Mouse (Mus musculus) cerebellum, adult 2 months (tissue): Measurements from ENCODE around the gene Ormdl2. TPM values are rescaled to one million over a fixed set of nuclear protein-coding genes. Genes with fewer than 3 reads are reported as not detected.
A peak's percentile ranks its signal among the peaks of the same experiment; 100 is the strongest.

ENCODE experiments used
- DNase-seq, 2 experiments: peaks; one replicate each; pipeline ENCODE4 v3.0.0; 2021
- H3K27ac ChIP-seq: fragments of 200-500 bp; 2 replicates; pipeline ENCODE4 v1.5.1; 2012; ENCODE audit warnings: low read length, control low read depth, inconsistent platforms; ENCODE audit not compliant: insufficient read depth
- H3K27me3 ChIP-seq: fragments of 200-500 bp; 2 replicates; pipeline ENCODE4 v1.6.1; 2012; ENCODE audit warnings: inconsistent platforms, mild to moderate bottlenecking, low read length, moderate library complexity; ENCODE audit not compliant: control insufficient read depth, insufficient read depth
- H3K4me1 ChIP-seq: fragments of 200-500 bp; 2 replicates; pipeline ENCODE4 v1.6.1; 2011; ENCODE audit warnings: low read length; ENCODE audit not compliant: control insufficient read depth, insufficient read depth
- H3K4me3 ChIP-seq: fragments of 200-500 bp; replicated peaks from 2 replicates; pipeline ENCODE3; 2011; ENCODE audit warnings: mild to moderate bottlenecking, low read depth, low read length, control low read depth; ENCODE audit not compliant: insufficient read depth
- CTCF ChIP-seq: fragments of 200-500 bp; IDR thresholded peaks from 2 replicates; pipeline ENCODE4 v1.5.1; 2011; ENCODE audit warnings: low read depth, mild to moderate bottlenecking, control low read depth, low read length, moderate library complexity, borderline replicate concordance; ENCODE audit not compliant: insufficient read depth
- POLR2A ChIP-seq: fragments of 200-500 bp; IDR thresholded peaks from 2 replicates; pipeline ENCODE4 v1.6.1; 2011; ENCODE audit warnings: low read length, control low read depth, borderline replicate concordance; ENCODE audit not compliant: insufficient read depth
- whole genome bisulfite sequencing: fragments of 180-500 bp; shearing (Covaris S2); methylation state at CpG from one replicate; pipeline ENCODE4 v1.1.7; 2018; 5-methylcytosine and 5-hydroxymethylcytosine counted together
- polyA plus RNA-seq: library from polyadenylated mRNA; depleted of rRNA; stranded (reverse); fragments of >200 nt; gene quantifications from 2 replicates; pipeline ENCODE4 v1.2.3, GENCODE M21; 2012; rRNA removed

Ormdl2 gene
- 25.7 and 26.0 TPM in 2 replicates for polyA plus RNA-seq

DNA sequence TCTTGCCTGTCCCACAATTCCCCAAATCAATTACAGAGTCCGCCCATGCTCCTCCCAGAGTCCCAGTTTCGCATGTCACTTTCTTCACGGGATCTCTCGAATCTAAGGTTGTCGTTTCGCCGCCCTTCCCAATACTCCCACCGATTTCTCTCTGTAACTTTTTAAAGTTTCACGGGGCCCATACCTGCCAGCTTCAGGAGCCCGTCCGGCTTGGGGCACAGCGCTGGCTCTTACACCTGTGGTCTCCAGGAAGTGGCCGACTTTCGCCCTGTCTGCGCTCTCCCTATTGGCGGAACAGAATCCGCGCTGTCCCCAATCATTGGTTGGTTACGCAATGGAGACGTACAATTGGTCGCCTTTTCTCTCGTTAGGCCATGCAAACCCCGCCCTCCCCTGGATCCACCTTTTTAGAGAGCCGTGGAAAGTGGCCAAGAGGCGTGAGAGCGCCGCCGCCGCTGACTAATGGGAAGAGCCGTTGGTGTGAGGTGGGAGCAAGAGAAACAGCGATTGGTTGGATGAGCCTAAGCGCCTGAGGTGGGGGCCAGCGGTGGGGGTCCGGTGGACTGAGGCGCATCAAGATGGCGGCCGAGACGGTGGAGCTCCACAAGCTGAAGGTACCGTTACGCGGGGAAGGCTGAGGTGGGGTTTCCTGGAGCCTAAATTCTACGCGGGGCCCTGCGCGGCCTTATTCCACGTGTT is at the start of gene Ormdl2:
Gene Ormdl2 (minus strand): TSS at position 288 of the 699 bp plus-strand sequence.
- Histone ChIP-seq H3K4me3 (peak within 1 kb of the TSS; percentile 58), H3K4me1 (no peaks in the 10 kb centered on the region), H3K27ac (no peak within 1 kb of the TSS), H3K27me3 (no peaks in the 10 kb centered on the region)
- WGBS = under 1% methylated on average over 46 of the region's 46 CpGs
- DNase-seq = peak; percentile 99
- TF ChIP-seq POLR2A (peak; percentile 72), CTCF (no peak)

DNA sequence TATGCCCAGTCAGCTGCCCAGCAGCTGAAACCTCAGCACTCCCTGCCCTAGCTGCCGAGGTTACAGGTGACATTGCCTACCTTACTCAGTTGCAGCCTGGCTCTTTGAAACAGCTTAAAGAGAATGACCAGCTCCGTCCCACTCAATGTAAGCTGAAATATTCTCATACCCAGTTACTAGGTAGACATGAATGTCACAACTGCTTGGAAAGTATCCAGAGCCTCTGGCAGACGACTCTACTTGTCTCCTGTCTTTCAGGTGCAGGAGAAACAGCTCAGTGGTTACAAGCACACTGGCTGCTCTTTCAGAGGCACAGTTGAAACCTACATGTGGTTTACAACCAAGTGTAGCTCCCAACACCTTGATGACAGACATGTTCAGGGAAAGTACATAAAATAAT is 48.9 kb upstream of the Ormdl2 start:
- WGBS = 78% methylated on average over 3 of the region's 3 CpGs
- Histone ChIP-seq H3K4me1 (no peaks in the 10 kb centered on the region), H3K4me3 (no peak overlapping the region), H3K27me3 (no peaks in the 10 kb centered on the region), H3K27ac (no peak overlapping the region)
- TF ChIP-seq CTCF (no peak), POLR2A (no peak)
- DNase-seq = no peak

DNA sequence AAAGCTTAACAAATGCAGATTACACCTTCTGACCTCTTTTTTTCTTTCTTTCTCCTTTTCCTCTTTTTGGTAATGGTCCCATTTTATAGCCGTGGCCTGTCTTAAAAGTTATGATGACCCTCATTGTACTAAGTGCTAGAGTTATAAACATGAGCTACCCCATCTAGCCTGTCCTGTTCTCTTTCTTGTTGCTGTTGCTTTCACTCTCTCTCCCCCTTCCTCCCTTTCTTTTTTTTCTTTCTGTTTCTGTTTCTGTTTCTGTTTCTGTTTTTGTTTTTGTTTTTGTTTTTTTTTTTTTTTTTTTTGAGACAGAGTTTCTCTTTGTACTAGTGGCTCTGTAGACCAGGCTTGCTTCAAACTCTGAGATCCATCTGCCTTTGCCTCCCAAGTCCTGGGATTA is 45.1 kb upstream of the Ormdl2 start:
- TF ChIP-seq CTCF (no peak), POLR2A (no peak)
- Histone ChIP-seq H3K27ac (no peak overlapping the region), H3K4me3 (no peak overlapping the region), H3K27me3 (no peaks in the 10 kb centered on the region), H3K4me1 (no peaks in the 10 kb centered on the region)
- WGBS = 94% methylated on average over 1 of the region's 1 CpGs
- DNase-seq = no peak

DNA sequence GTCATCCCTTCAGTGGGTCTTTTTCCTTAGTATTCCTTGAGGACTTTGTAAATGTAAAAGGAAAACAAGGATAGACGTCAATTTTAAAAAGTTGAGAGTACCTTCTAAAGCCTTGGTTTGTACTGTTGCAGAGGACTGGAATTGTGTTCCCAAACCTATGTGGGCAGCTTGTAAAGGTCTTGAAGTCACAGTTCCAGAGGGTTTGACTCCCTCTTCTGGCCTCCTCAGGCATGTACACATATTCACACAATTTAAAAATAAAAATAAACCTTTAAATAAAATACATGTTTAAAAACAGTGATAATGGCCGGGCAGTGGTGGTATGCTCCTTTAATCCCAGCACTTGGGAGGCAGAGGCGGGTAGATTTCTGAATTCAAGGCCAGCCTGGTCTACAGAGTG is 44.6 kb upstream of the Ormdl2 start:
- H3K27ac ChIP-seq = no peak overlapping the region
- no peaks in the 10 kb centered on the region for H3K4me1 ChIP-seq
- no peak overlapping the region for H3K4me3 ChIP-seq
- DNase-seq = no peak
- no peaks in the 10 kb centered on the region for H3K27me3 ChIP-seq
- WGBS = 89% methylated on average over 3 of the region's 3 CpGs
- TF ChIP-seq CTCF (no peak), POLR2A (no peak)

DNA sequence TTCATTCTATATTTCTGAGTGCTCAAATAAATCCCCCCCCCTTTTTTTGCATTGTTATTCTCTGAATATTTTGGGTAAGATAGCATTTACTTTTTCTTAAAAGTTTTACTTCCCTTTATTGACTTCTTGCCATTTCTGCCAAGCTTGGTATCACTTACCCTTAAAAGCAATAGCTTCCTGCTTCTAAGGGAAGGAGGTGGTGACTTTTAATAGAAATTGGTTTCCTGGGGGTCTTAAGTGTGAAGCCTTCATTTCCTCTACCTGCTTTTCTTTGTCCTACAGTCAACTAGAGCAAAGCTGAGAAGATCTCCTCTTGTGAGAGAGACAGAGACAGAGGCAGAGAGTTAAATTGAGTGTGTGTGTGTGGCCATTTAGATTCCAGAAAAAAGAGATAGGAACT is 39.7 kb upstream of the Ormdl2 start:
- Histone ChIP-seq H3K4me3 (no peak overlapping the region), H3K27ac (no peak overlapping the region), H3K4me1 (no peaks in the 10 kb centered on the region), H3K27me3 (no peaks in the 10 kb centered on the region)
- TF ChIP-seq CTCF = no peak
- TF ChIP-seq POLR2A = no peak
- DNase-seq = no peak

DNA sequence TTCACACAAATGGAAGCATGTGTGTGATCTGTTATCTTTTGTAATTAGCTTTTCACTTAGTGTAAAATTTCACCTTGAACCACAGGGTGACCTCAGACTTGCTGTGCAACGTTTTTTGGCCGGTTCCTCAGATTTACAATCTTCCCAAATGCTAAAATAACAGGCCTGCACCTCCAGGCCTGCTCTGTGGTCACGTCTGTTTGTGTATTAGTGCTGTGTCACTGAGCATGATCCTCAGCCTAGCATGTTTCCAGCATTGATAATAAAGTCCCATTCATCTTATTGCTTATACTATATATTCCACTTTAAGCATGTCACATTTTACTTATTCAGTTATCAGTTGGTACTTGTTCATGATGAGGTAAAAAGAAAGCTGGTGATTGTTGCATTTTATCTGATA is 28.9 kb upstream of the Ormdl2 start:
- no peak for TF ChIP-seq POLR2A
- TF ChIP-seq CTCF = no peak
- no peak overlapping the region for H3K27ac ChIP-seq
- DNase-seq = no peak
- H3K4me1 ChIP-seq = no peaks in the 10 kb centered on the region
- no peak overlapping the region for H3K4me3 ChIP-seq
- WGBS = 50% methylated on average over 3 of the region's 3 CpGs
- H3K27me3 ChIP-seq = no peaks in the 10 kb centered on the region

DNA sequence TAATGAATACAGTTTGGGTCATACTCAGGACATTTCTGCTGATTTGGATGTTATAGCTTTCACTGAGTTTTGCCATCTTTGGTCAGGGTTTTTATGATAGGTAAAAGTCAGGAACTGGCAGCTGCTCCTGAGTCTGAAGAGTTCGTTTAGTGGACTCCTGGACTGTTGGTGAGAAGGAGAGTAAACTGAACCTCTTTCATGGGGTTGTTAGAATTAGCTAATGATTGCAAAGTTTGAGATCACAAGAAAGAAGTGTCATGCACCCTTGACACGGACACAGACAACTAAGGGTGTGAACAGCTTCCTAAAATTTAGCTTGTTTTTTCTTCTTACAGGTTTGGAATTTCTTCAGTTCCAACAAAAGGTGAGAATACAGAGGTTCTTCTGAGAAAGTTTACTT is 27.0 kb upstream of the Ormdl2 start:
- H3K27me3 ChIP-seq = no peaks in the 10 kb centered on the region
- WGBS = 73% methylated on average over 2 of the region's 2 CpGs
- no peak overlapping the region for H3K27ac ChIP-seq
- no peak for TF ChIP-seq POLR2A
- no peak overlapping the region for H3K4me3 ChIP-seq
- no peaks in the 10 kb centered on the region for H3K4me1 ChIP-seq
- DNase-seq = no peak

DNA sequence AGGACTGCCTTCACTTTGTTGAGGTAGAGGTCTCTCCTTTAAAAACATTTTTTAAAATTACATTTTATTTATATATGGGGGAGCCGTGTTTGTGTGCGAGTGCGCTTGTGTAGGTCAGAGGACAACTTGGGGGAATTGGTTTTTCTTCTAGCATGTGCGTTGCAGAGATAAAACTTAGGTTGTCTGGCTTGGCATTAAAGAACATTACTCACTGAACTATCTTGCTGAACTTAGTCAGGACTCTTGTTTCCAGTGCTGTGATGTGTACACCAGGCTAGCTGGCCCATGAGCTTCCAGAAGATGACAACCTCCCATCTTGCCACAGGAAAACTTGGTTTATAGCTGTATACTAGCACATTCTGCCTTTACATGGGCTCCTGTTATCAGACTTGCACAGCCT is 25.2 kb upstream of the Ormdl2 start:
- DNase-seq = no peak
- H3K27me3 ChIP-seq = no peaks in the 10 kb centered on the region
- H3K4me1 ChIP-seq = no peaks in the 10 kb centered on the region
- WGBS = 95% methylated on average over 4 of the region's 4 CpGs
- TF ChIP-seq CTCF = no peak
- TF ChIP-seq POLR2A = no peak
- no peak overlapping the region for H3K4me3 ChIP-seq
- no peak overlapping the region for H3K27ac ChIP-seq

DNA sequence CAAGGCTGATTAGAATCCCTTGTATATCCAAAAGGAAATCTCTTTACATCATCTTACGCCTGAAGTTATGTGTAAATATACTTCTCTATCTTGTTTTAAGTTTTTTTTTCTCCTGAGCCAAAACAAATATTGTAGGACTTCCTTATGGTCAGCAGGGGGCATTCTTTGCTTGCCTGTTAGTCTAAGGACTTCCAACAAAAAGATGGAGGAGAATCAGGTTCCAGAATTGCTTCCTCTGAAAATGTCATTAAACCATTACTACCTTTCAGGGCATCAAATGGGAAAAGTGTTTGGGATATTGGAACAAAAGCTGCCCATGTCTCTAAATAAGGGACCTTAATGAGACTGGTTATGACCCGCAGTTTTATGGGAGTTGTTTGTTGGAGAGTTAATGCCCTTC is 24.1 kb upstream of the Ormdl2 start:
- Histone ChIP-seq H3K27me3 (no peaks in the 10 kb centered on the region), H3K4me3 (no peak overlapping the region), H3K4me1 (no peaks in the 10 kb centered on the region), H3K27ac (no peak overlapping the region)
- TF ChIP-seq CTCF (peak; percentile 11; the same call in 1 of the 2 replicates), POLR2A (no peak)
- DNase-seq = peak in 1 of 2 experiments; percentile 8
- WGBS = 77% methylated on average over 2 of the region's 2 CpGs
